Mouse (Mus musculus): Measurements from ENCODE around the gene Rbak.
"Not testable (repeated sequence)": the region's sequence is repeated elsewhere in the genome, so short reads cannot be mapped to it uniquely, and the experiment has no call there.

Rbak gene

GRCm38 (mm10) chr5:143134216-143135010, 46.2 kb downstream of the Rbak start:
- not testable (repeated sequence) for DNase-seq (ENCODE audit: low spot score in 2 of 2)

- DNase-seq (ENCODE audit: low spot score in 2 of 2): no peak
Observed at GRCm38 (mm10) chr5:143132935-143133514, 47.5 kb downstream of the Rbak start.

- DNase-seq (ENCODE audit: low spot score in 2 of 2): peak; percentile 20 to 56
Observed at GRCm38 (mm10) chr5:143130342-143130741, 50.2 kb downstream of the Rbak start.

- DNase-seq (ENCODE audit: low spot score in 2 of 2): no peak
Observed at GRCm38 (mm10) chr5:143129101-143129500, 51.5 kb downstream of the Rbak start.

- DNase-seq (ENCODE audit: low spot score in 2 of 2): no peak
Observed at GRCm38 (mm10) chr5:143127837-143128236, 52.7 kb downstream of the Rbak start.

- no peak for DNase-seq (ENCODE audit: low spot score in 2 of 2)
Observed at GRCm38 (mm10) chr5:143126908-143127307, 53.7 kb downstream of the Rbak start.

- no peak for DNase-seq (ENCODE audit: low spot score in 2 of 2)
Observed at GRCm38 (mm10) chr5:143126089-143126488, 54.5 kb downstream of the Rbak start.

- DNase-seq (ENCODE audit: low spot score in 2 of 2): no peak
Observed at GRCm38 (mm10) chr5:143125601-143126000, 55.0 kb downstream of the Rbak start.

- DNase-seq (ENCODE audit: low spot score in 2 of 2): no peak
Observed at GRCm38 (mm10) chr5:143124805-143125378, 55.7 kb downstream of the Rbak start.

GRCm38 (mm10) chr5:143122673-143123072, 57.9 kb downstream of the Rbak start:
- no peak for DNase-seq (ENCODE audit: low spot score in 2 of 2)

Measured in spleen, postnatal 10 days (tissue).